Mouse (Mus musculus) lung, adult 2 months (tissue): Measurements from ENCODE around the gene Cdh10. TPM values are rescaled to one million over a fixed set of nuclear protein-coding genes. Genes with fewer than 3 reads are reported as not detected.

Experiments used
- DNase-seq: peaks from one replicate; pipeline ENCODE4 v3.0.0; 2022
- H3K4me1 ChIP-seq: fragments of 200-500 bp; 2 replicates; pipeline ENCODE4 v1.6.1; 2011; ENCODE audit warnings: low read length; ENCODE audit not compliant: control insufficient read depth, insufficient read depth
- H3K4me3 ChIP-seq: fragments of 200-500 bp; replicated peaks from 2 replicates; pipeline ENCODE3; 2011; ENCODE audit warnings: low read depth, mild to moderate bottlenecking, control low read depth, low read length; ENCODE audit errors: extremely low read depth
- CTCF ChIP-seq: fragments of 200-500 bp; IDR thresholded peaks from 2 replicates; pipeline ENCODE4 v1.5.1; 2011; ENCODE audit warnings: mild to moderate bottlenecking, low read length, control low read depth; ENCODE audit not compliant: insufficient read depth
- POLR2A ChIP-seq: fragments of 200-500 bp; IDR thresholded peaks from 2 replicates; pipeline ENCODE4 v1.6.1; 2011; ENCODE audit warnings: low read depth, mild to moderate bottlenecking, control low read depth, low read length, borderline replicate concordance; ENCODE audit errors: extremely low read depth
- WGBS: fragments of 180-500 bp; shearing (Covaris S2); methylation state at CpG from one replicate; pipeline ENCODE4 v1.1.7; 2018; 5-methylcytosine and 5-hydroxymethylcytosine counted together
- polyA plus RNA-seq: library from polyadenylated mRNA; depleted of rRNA; stranded (reverse); fragments of >200 nt; gene quantifications from 2 replicates; pipeline ENCODE4 v1.2.3, GENCODE M21; 2012

The Cdh10 gene
- polyA plus RNA-seq, 1 experiment = 0.07 TPM

GRCm38 (mm10) chr15:18850497-18850896 lies 31.8 kb downstream of the Cdh10 start:
- Histone ChIP-seq H3K4me3 (no peak overlapping the region), H3K4me1 (no peaks in the 10 kb centered on the region)
- TF ChIP-seq POLR2A (no peak), CTCF (no peak)
- 71% methylated on average over 2 of the region's 2 CpGs for WGBS
- DNase-seq = no peak

GRCm38 (mm10) chr15:18858135-18858534 lies 39.4 kb downstream of the Cdh10 start:
- no peak for TF ChIP-seq POLR2A
- TF ChIP-seq CTCF = no peak
- H3K4me3 ChIP-seq = no peak overlapping the region
- H3K4me1 ChIP-seq = no peaks in the 10 kb centered on the region
- no peak for DNase-seq
- WGBS = 38% methylated on average over 2 of the region's 2 CpGs

- no peaks in the 10 kb centered on the region for H3K4me1 ChIP-seq
- no peak overlapping the region for H3K4me3 ChIP-seq
- WGBS = 90% methylated on average over 2 of the region's 2 CpGs
- no peak for TF ChIP-seq CTCF
- TF ChIP-seq POLR2A = no peak
- no peak for DNase-seq
Observed at GRCm38 (mm10) chr15:18869871-18870270, 51.1 kb downstream of the Cdh10 start.

GRCm38 (mm10) chr15:18881467-18881866 lies 62.7 kb downstream of the Cdh10 start:
- no peak for TF ChIP-seq POLR2A
- no peak for TF ChIP-seq CTCF
- no peak for DNase-seq
- no peak overlapping the region for H3K4me3 ChIP-seq
- 65% methylated on average over 5 of the region's 5 CpGs for WGBS
- no peaks in the 10 kb centered on the region for H3K4me1 ChIP-seq

- DNase-seq = no peak
- H3K4me1 ChIP-seq = no peaks in the 10 kb centered on the region
- 55% methylated on average over 2 of the region's 2 CpGs for WGBS
- TF ChIP-seq POLR2A = no peak
- TF ChIP-seq CTCF = no peak
- no peak overlapping the region for H3K4me3 ChIP-seq
Observed at GRCm38 (mm10) chr15:18886673-18887072, 67.9 kb downstream of the Cdh10 start.

GRCm38 (mm10) chr15:18888912-18889311 lies 70.2 kb downstream of the Cdh10 start:
- 39% methylated on average over 2 of the region's 2 CpGs for WGBS
- TF ChIP-seq POLR2A (no peak), CTCF (no peak)
- Histone ChIP-seq H3K4me1 (no peaks in the 10 kb centered on the region), H3K4me3 (no peak overlapping the region)
- DNase-seq = no peak

GRCm38 (mm10) chr15:18890358-18890757 lies 71.6 kb downstream of the Cdh10 start:
- H3K4me1 ChIP-seq = no peaks in the 10 kb centered on the region
- no peak for TF ChIP-seq POLR2A
- no peak for TF ChIP-seq CTCF
- no peak overlapping the region for H3K4me3 ChIP-seq
- DNase-seq = no peak
- 89% methylated on average over 8 of the region's 8 CpGs for WGBS

- Histone ChIP-seq H3K4me3 (no peak overlapping the region), H3K4me1 (no peaks in the 10 kb centered on the region)
- TF ChIP-seq CTCF (no peak), POLR2A (no peak)
- no peak for DNase-seq
Observed at GRCm38 (mm10) chr15:18900776-18901175, 82.0 kb downstream of the Cdh10 start.

- 64% methylated on average over 2 of the region's 2 CpGs for WGBS
- no peaks in the 10 kb centered on the region for H3K4me1 ChIP-seq
- no peak overlapping the region for H3K4me3 ChIP-seq
- TF ChIP-seq POLR2A = no peak
- no peak for TF ChIP-seq CTCF
- DNase-seq = no peak
Observed at GRCm38 (mm10) chr15:18904131-18904530, 85.4 kb downstream of the Cdh10 start.

GRCm38 (mm10) chr15:18910612-18911011 lies 91.9 kb downstream of the Cdh10 start:
- no peaks in the 10 kb centered on the region for H3K4me1 ChIP-seq
- TF ChIP-seq POLR2A (no peak), CTCF (no peak)
- no peak for DNase-seq
- H3K4me3 ChIP-seq = no peak overlapping the region
- WGBS = 73% methylated on average over 4 of the region's 4 CpGs

GRCm38 (mm10) chr15:18925392-18926117 lies 106.8 kb downstream of the Cdh10 start:
- DNase-seq = no peak
- TF ChIP-seq CTCF = no peak
- WGBS = 72% methylated on average over 1 of the region's 1 CpGs

More at GRCm38 (mm10) chr15:18925392-18926117, 106.8 kb downstream of the Cdh10 start:
- no peak overlapping the region for H3K4me3 ChIP-seq
- no peaks in the 10 kb centered on the region for H3K4me1 ChIP-seq
